Mouse (Mus musculus) macrophage (primary cell): ENCODE measurements around the gene Lrp10. TPM values are rescaled to one million over a fixed set of nuclear protein-coding genes. Genes with fewer than 3 reads are reported as not detected.

Experiments
- H3K27ac ChIP-seq: fragments of 350-480 bp; formaldehyde crosslinking; 2 replicates; pipeline ENCODE4 v1.9.0; 2021
- H3K36me3 ChIP-seq: fragments of 350-480 bp; formaldehyde crosslinking; 2 replicates; pipeline ENCODE4 v1.9.0; 2021; ENCODE audit errors: inconsistent target
- H3K4me3 ChIP-seq: fragments of 350-480 bp; formaldehyde crosslinking; 2 replicates; pipeline ENCODE4 v1.9.0; 2021; ENCODE audit errors: inconsistent target
- H3K79me2 ChIP-seq: fragments of 350-480 bp; formaldehyde crosslinking; 2 replicates; pipeline ENCODE4 v1.9.0; 2021; ENCODE audit errors: inconsistent target
- WGBS: methylation state at CpG from one replicate; pipeline ENCODE4 v1.1.7; 2026; ENCODE audit warnings: inconsistent platforms; ENCODE audit not compliant: missing documents; 5-methylcytosine and 5-hydroxymethylcytosine counted together
- polyA plus RNA-seq: library from polyadenylated mRNA; stranded (reverse); fragments of 250-400 nt; gene quantifications from 3 replicates; pipeline ENCODE4 v1.2.4, GENCODE M21; 2018; ENCODE audit warnings: inconsistent platforms

Gene Lrp10
- polyA plus RNA-seq, 1 experiment from 2014 or later, result 48.6 TPM

GRCm38 (mm10) chr14:54443196-54443595, 20.7 kb upstream of the Lrp10 start:
- Histone ChIP-seq H3K27ac (no peak overlapping the region), H3K4me3 (no peak overlapping the region), H3K79me2 (no peaks in the 10 kb centered on the region), H3K36me3 (no peaks in the 10 kb centered on the region)
- WGBS, result 72% methylated on average over 3 of the region's 3 CpGs

DNA sequence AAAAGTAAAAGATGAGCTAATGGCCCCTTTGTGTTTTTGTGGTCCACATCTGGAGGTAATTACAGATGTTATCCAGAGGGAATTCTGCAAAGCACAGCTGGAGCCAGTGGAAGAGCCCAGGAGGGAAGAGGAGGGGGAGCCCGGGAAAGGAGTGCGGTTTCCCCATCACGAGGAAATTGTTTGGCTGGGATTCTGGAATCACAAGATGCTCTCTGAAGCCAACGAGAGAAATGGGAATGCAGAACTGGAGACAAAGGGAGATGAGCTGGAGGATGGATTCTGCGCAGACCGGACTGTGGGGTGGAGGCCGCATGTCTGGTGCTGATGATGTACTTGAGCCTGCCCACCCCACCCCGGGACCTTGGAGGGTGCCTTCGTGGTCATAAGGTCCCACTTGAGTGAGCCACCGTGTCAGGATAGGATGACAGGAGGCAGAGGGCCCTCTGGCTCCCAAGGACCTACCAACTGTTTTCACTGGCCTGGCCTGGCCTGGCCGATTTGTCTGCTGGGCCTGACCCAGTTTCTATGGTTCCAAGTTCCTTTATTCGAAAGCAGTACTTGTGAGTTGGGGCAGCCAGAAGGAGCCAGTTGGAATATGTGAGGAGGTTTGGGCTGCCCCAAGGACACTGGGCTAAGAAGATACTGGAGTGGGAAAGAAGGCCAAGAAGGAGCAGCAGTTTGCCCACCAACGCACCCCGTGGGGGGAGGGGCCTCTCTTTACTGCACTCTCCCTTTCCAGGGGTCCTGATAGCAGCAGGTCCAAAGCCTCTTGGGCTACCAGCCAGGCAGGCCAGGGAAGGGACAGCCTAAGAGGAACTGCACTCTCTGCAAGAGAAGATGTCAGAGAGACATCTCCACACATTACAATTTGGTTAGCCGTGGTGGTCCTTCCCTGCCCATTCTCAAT, 20.0 kb upstream of the Lrp10 start:
- WGBS, result 88% methylated on average over 14 of the region's 15 CpGs
- Histone ChIP-seq H3K4me3 (no peak overlapping the region), H3K27ac (no peak overlapping the region), H3K36me3 (no peaks in the 10 kb centered on the region), H3K79me2 (no peaks in the 10 kb centered on the region)

DNA sequence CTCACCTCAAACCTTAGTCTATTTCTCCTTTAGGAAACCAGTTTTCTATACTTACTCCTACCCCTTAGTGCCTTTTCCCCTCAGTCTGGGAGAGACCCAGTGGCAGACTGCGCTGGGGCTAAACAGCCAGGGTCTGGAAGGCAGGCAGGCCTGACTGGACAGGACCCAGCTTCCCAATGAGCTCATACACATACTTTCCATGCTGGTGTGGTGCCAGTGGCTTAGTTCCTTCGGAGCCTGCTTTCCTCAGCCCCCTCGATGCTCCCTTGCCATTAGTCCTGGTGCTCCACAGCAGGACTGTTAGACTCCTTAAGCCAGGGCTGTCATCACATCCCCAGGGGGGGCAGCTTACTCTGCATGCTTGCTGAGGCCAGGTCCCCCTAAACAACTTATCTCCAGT, 18.5 kb upstream of the Lrp10 start:
- Histone ChIP-seq H3K27ac (no peak overlapping the region), H3K36me3 (no peaks in the 10 kb centered on the region), H3K79me2 (no peaks in the 10 kb centered on the region), H3K4me3 (no peak overlapping the region)
- WGBS, result 90% methylated on average over 3 of the region's 3 CpGs

DNA sequence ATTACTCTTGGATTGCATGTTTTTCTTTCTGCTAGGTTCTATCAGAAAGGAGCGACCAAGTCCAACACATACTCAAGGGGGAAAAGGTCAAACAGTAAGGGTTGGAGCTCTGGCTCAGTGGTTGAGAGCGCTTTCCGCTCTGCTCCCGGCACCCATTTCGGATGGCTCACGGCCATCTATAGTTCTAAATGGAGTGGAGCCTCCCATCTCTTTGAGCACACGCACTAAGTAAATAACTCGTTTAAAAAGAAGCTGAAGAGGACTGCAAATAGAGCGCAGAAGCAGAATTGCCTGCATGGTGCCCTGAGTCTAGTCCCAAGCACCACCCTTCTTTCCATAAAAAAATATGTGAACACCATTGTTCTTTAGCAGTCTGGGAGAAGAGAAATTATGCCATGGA, 10.4 kb upstream of the Lrp10 start:
- Histone ChIP-seq H3K4me3 (no peak overlapping the region), H3K36me3 (no peaks in the 10 kb centered on the region), H3K79me2 (no peaks in the 10 kb centered on the region), H3K27ac (no peak overlapping the region)
- 93% methylated on average over 8 of the region's 9 CpGs for WGBS

GRCm38 (mm10) chr14:54454669-54455528, 9.0 kb upstream of the Lrp10 start:
- no peaks in the 10 kb centered on the region for H3K36me3 ChIP-seq
- no peak overlapping the region for H3K4me3 ChIP-seq
- H3K79me2 ChIP-seq, result no peaks in the 10 kb centered on the region
- 84% methylated on average over 11 of the region's 11 CpGs for WGBS
- no peak overlapping the region for H3K27ac ChIP-seq

GRCm38 (mm10) chr14:54457907-54458569, 5.9 kb upstream of the Lrp10 start:
- 96% methylated on average over 11 of the region's 14 CpGs for WGBS
- Histone ChIP-seq H3K4me3 (no peak overlapping the region), H3K27ac (no peak overlapping the region), H3K79me2 (no peaks in the 10 kb centered on the region), H3K36me3 (no peaks in the 10 kb centered on the region)

DNA sequence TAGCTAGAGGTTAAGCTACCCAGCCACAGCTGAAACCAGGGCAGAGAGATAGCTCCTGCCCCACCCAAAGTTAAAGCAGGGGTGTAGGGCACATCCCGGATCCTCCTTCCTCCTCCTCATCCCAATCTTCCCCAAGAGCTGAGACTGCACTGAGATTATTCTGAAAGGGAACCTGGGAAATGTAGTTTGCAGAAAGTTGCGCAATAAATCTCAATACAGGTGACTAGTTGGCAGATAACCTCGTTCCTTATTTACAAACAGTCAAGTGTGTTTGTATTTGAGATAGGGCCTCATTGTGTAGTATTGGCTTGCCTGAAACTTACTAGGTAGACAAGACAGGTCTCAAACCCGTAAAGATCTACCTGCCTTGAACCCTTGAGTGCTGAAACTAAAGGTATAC, 1.8 kb upstream of the Lrp10 start:
- 87% methylated on average over 4 of the region's 4 CpGs for WGBS
- H3K27ac ChIP-seq, result no peak overlapping the region
- H3K79me2 ChIP-seq, result no peaks in the 10 kb centered on the region; the same call in 1 of the 2 replicates
- peaks cover 10% of the 10 kb centered on the region for H3K36me3 ChIP-seq
- no peak overlapping the region for H3K4me3 ChIP-seq

GRCm38 (mm10) chr14:54463108-54463958, 604 bp upstream of the Lrp10 start:
- Histone ChIP-seq H3K4me3 (peak overlapping the region; percentile 43), H3K79me2 (no peaks in the 10 kb centered on the region; the same call in 1 of the 2 replicates), H3K27ac (peak overlapping the region; percentile 39), H3K36me3 (peaks cover 22% of the 10 kb centered on the region)
- 1% methylated on average over 12 of the region's 12 CpGs for WGBS

DNA sequence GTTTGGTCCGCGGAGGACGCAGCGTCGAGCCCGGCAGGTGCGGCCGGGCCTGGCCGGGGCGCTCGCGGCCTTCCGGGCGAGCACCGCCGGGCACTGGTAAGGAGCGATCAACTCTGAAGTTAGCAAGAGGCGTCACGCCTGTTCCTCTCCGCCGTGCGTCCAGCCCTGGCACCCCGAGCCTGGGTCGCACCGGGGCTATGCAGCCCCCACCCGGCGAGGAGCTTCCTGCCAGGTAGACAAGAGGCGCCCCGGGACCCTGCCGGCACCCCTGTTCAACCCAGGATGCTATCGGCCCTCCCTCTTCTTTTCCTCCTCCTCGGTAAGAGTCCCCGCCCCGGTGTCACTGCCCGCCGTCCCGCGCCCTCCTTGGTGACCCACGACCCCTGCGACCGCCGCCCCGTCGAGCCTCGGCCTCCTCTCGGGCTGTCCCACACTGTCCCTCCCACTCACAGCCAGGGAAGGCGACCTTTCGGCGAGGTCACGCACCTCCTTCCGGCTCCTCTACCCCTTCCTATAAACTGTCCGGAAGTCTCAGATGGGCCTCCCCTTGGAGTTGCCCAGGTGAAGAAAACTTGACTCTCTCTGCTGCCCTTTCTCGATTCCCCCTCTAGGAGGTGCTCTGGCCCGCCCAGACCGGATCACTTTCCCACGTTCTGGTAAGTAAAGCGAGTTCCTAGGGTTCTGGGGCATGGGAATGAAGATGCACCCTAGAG, 512 bp downstream of the Lrp10 start:
- Histone ChIP-seq H3K36me3 (peaks cover 33% of the 10 kb centered on the region), H3K27ac (no peak overlapping the region), H3K79me2 (no peaks in the 10 kb centered on the region; the same call in 1 of the 2 replicates), H3K4me3 (peak overlapping the region; percentile 37)
- WGBS, result under 1% methylated on average over 43 of the region's 57 CpGs

DNA sequence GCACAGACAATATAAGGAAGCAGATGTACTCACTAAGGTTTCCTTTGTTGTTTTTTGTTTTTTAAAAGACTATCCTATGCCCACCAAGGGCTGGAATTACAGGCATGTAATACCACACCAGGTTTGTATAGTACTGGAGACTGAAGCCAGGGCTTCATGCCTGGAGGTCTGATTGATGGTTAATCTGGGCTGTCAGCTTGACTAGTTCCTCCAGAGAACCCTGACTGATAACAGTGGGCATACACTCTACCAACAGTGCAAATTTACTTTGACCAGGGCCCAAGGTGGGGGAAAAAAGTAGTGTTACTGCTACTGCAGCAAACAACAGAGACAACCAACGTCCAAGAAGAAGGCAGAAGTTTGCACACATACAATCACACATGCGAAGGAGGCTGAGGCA, 7.5 kb downstream of the Lrp10 start:
- Histone ChIP-seq H3K4me3 (no peak overlapping the region), H3K36me3 (peaks cover 37% of the 10 kb centered on the region)
- 96% methylated on average over 2 of the region's 2 CpGs for WGBS

GRCm38 (mm10) chr14:54472671-54473070, 8.7 kb downstream of the Lrp10 start:
- Histone ChIP-seq H3K79me2 (no peaks in the 10 kb centered on the region), H3K36me3 (peaks cover 25% of the 10 kb centered on the region), H3K4me3 (no peak overlapping the region), H3K27ac (no peak overlapping the region)
- 90% methylated on average over 5 of the region's 5 CpGs for WGBS

More for the DNA sequence above, 7.5 kb downstream of the Lrp10 start:
- Histone ChIP-seq H3K27ac (no peak overlapping the region), H3K79me2 (no peaks in the 10 kb centered on the region; the same call in 1 of the 2 replicates)

DNA sequence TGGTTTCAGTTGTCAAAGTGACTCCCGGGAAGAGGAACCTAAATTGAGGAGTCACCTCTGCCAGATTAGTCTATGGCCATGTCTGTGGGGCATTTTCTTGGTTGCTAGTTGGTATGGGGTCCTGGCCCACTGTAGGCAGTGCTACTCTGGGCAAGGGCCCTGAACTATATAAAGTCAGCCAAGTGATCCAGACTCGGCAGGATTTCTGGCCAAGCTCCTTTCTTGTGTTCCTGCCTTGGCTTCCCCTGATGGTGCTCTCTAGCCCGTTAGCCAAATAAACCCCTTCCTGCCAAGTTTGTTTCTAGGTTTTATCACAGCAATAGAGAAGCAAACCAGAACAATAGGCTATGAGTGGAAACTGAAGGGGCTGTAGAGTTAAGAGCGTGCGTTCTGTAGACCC, 10.8 kb downstream of the Lrp10 start:
- H3K79me2 ChIP-seq, result no peaks in the 10 kb centered on the region
- peaks cover 5% of the 10 kb centered on the region; the same call in 1 of the 2 replicates for H3K36me3 ChIP-seq

More for the DNA sequence above, 10.8 kb downstream of the Lrp10 start:
- H3K4me3 ChIP-seq, result no peak overlapping the region
- no peak overlapping the region for H3K27ac ChIP-seq
- 78% methylated on average over 5 of the region's 5 CpGs for WGBS
